Mouse (Mus musculus) spleen, adult 2 months (tissue): ENCODE measurements at regions not wholly inside any gene's neighbourhood (a gene's known extent, or its start where the extent isn't known, plus 50 kb on each side); places are given as distances from the start of the nearest gene placed in this dataset.
"Not testable (repeated sequence)": the region's sequence is repeated elsewhere in the genome, so short reads cannot be mapped to it uniquely, and the experiment has no call there.

Experiments
- DNase-seq, 2 experiments: peaks; one replicate each; pipeline versions ENCODE4 v3.0.0 to v3.0.0-alpha.2; 2012 to 2021; ENCODE audit warnings: low spot score in 2 of 2, low read depth in 1 of 2
- H3K27ac ChIP-seq: fragments of 200-500 bp; 2 replicates; pipeline ENCODE4 v1.5.1; 2012; ENCODE audit warnings: low read length, inconsistent platforms; ENCODE audit not compliant: insufficient read depth
- H3K27me3 ChIP-seq: fragments of 200-500 bp; 2 replicates; pipeline ENCODE4 v1.6.1; 2012; ENCODE audit warnings: mild to moderate bottlenecking, moderate library complexity, low read length, inconsistent platforms; ENCODE audit not compliant: control insufficient read depth, insufficient read depth
- H3K36me3 ChIP-seq: fragments of 200-500 bp; 2 replicates; pipeline ENCODE4 v1.6.1; 2012; ENCODE audit warnings: mild to moderate bottlenecking, low read length, inconsistent platforms; ENCODE audit not compliant: control insufficient read depth, insufficient read depth
- H3K4me1 ChIP-seq: fragments of 200-500 bp; 2 replicates; pipeline ENCODE4 v1.6.1; 2011; ENCODE audit warnings: inconsistent platforms; ENCODE audit not compliant: control insufficient read depth, insufficient read depth, insufficient read length
- H3K4me3 ChIP-seq: fragments of 200-500 bp; 2 replicates; pipeline ENCODE4 v1.5.1; 2011; ENCODE audit warnings: mild to moderate bottlenecking, inconsistent platforms; ENCODE audit not compliant: insufficient read depth, insufficient read length; ENCODE audit errors: extremely low read depth
- CTCF ChIP-seq: fragments of 200-500 bp; IDR thresholded peaks from 2 replicates; pipeline ENCODE4 v1.5.1; 2011; ENCODE audit warnings: mild to moderate bottlenecking, inconsistent platforms; ENCODE audit not compliant: insufficient read depth, insufficient read length, insufficient replicate concordance; ENCODE audit errors: extremely low read depth
- POLR2A ChIP-seq: fragments of 200-500 bp; IDR thresholded peaks from 2 replicates; pipeline ENCODE4 v1.6.1; 2011; ENCODE audit warnings: low read depth, low read length, inconsistent platforms
- WGBS: fragments of 180-500 bp; shearing (Covaris S2); methylation state at CpG from one replicate; pipeline ENCODE4 v1.1.7; 2018; 5-methylcytosine and 5-hydroxymethylcytosine counted together

- H3K27ac ChIP-seq, result no peak overlapping the region
- DNase-seq, result no peak
- 93% methylated on average over 7 of the region's 7 CpGs for WGBS
- TF ChIP-seq CTCF, result no peak
- TF ChIP-seq POLR2A, result no peak
- H3K27me3 ChIP-seq, result no peaks in the 10 kb centered on the region
- no peaks in the 10 kb centered on the region for H3K4me1 ChIP-seq
- no peaks in the 10 kb centered on the region for H3K36me3 ChIP-seq
- no peak overlapping the region for H3K4me3 ChIP-seq
Measured at GRCm38 (mm10) chr16:58136979-58137378, 271.3 kb upstream of the Dcbld2 start.

- Histone ChIP-seq H3K27ac (no peak overlapping the region), H3K4me3 (no peak overlapping the region), H3K36me3 (no peaks in the 10 kb centered on the region), H3K27me3 (no peaks in the 10 kb centered on the region), H3K4me1 (no peaks in the 10 kb centered on the region)
- no peak for TF ChIP-seq POLR2A
- no peak for TF ChIP-seq CTCF
- DNase-seq, result no peak
- WGBS, result 84% methylated on average over 4 of the region's 4 CpGs
Measured at GRCm38 (mm10) chr16:58137728-58138279, 270.4 kb upstream of the Dcbld2 start.

GRCm38 (mm10) chr16:58146479-58146878, 261.8 kb upstream of the Dcbld2 start:
- no peak for DNase-seq
- WGBS, result 95% methylated on average over 6 of the region's 6 CpGs
- Histone ChIP-seq H3K4me3 (no peak overlapping the region), H3K27ac (no peak overlapping the region), H3K4me1 (no peaks in the 10 kb centered on the region), H3K27me3 (no peaks in the 10 kb centered on the region), H3K36me3 (no peaks in the 10 kb centered on the region)
- no peak for TF ChIP-seq POLR2A
- TF ChIP-seq CTCF, result no peak

- H3K36me3 ChIP-seq, result no peaks in the 10 kb centered on the region
- H3K27ac ChIP-seq, result no peak overlapping the region
- 61% methylated on average over 4 of the region's 4 CpGs for WGBS
- no peak for DNase-seq
- no peaks in the 10 kb centered on the region for H3K27me3 ChIP-seq
- H3K4me1 ChIP-seq, result no peaks in the 10 kb centered on the region
- no peak overlapping the region for H3K4me3 ChIP-seq
- no peak for TF ChIP-seq CTCF
Measured at GRCm38 (mm10) chr16:58155538-58155937, 252.7 kb upstream of the Dcbld2 start.

GRCm38 (mm10) chr16:58178744-58179401, 229.4 kb upstream of the Dcbld2 start:
- no peak overlapping the region for H3K27ac ChIP-seq
- WGBS, result 83% methylated on average over 5 of the region's 5 CpGs
- no peak for DNase-seq
- H3K36me3 ChIP-seq, result no peaks in the 10 kb centered on the region
- H3K4me3 ChIP-seq, result no peak overlapping the region
- no peaks in the 10 kb centered on the region for H3K4me1 ChIP-seq
- TF ChIP-seq CTCF, result no peak
- no peak for TF ChIP-seq POLR2A
- no peaks in the 10 kb centered on the region for H3K27me3 ChIP-seq

GRCm38 (mm10) chr16:58179981-58180380, 228.3 kb upstream of the Dcbld2 start:
- H3K27me3 ChIP-seq, H3K4me1 ChIP-seq, H3K27ac ChIP-seq, DNase-seq, H3K36me3 ChIP-seq, H3K4me3 ChIP-seq: not testable (repeated sequence)

- no peaks in the 10 kb centered on the region for H3K4me1 ChIP-seq
Measured at GRCm38 (mm10) chr16:58194619-58195497, 213.4 kb upstream of the Dcbld2 start.

More at GRCm38 (mm10) chr16:58194619-58195497, 213.4 kb upstream of the Dcbld2 start:
- no peaks in the 10 kb centered on the region for H3K36me3 ChIP-seq
- 80% methylated on average over 5 of the region's 5 CpGs for WGBS
- no peak overlapping the region for H3K27ac ChIP-seq
- DNase-seq, result no peak
- TF ChIP-seq POLR2A, result no peak
- no peak for TF ChIP-seq CTCF
- H3K27me3 ChIP-seq, result no peaks in the 10 kb centered on the region
- H3K4me3 ChIP-seq, result no peak overlapping the region
